Mouse (Mus musculus) stomach, embryonic 14.5 days (tissue): Measurements from ENCODE around the gene Tsc1. TPM values are rescaled to one million over a fixed set of nuclear protein-coding genes. Genes with fewer than 3 reads are reported as not detected.

Experiments used
- ATAC-seq: fragments of 200-750 bp; cut with Nextera tagmentation; 2 replicates; pipeline ENCODE4 v1.8.0; 2017; ENCODE audit warnings: low read depth, moderate TSS enrichment; ENCODE audit not compliant: insufficient number of reproducible peaks, insufficient read depth, low FRiP score
- H3K27ac ChIP-seq: fragments of 300-500 bp; sonication (generic); 2 replicates; pipeline ENCODE4 v1.5.1; 2014; ENCODE audit warnings: mild to moderate bottlenecking, low read length, moderate library complexity, mixed read lengths
- H3K27me3 ChIP-seq: fragments of 300-500 bp; sonication (generic); 2 replicates; pipeline ENCODE4 v1.6.1; 2014; ENCODE audit warnings: low read length, control low read depth, mixed read lengths; ENCODE audit not compliant: control insufficient read depth, insufficient read depth
- H3K36me3 ChIP-seq: fragments of 300-500 bp; sonication (generic); 2 replicates; pipeline ENCODE4 v1.6.1; 2014; ENCODE audit warnings: mild to moderate bottlenecking, control low read depth, low read length, moderate library complexity, mixed read lengths; ENCODE audit not compliant: control insufficient read depth, insufficient read depth
- H3K4me1 ChIP-seq: fragments of 300-500 bp; sonication (generic); 2 replicates; pipeline ENCODE4 v1.6.1; 2014; ENCODE audit warnings: low read length, control low read depth, mixed read lengths; ENCODE audit not compliant: control insufficient read depth, insufficient read depth
- H3K4me2 ChIP-seq: fragments of 300-500 bp; sonication (generic); replicated peaks from 2 replicates; pipeline ENCODE4 v1.6.1; 2014; ENCODE audit warnings: low read depth, low read length, control low read depth
- H3K4me3 ChIP-seq: fragments of 300-500 bp; sonication (generic); 2 replicates; pipeline ENCODE4 v1.5.1; 2014; ENCODE audit warnings: low read depth, low read length, control low read depth
- H3K9ac ChIP-seq: fragments of 300-500 bp; sonication (generic); replicated peaks from 2 replicates; pipeline ENCODE4 v1.6.1; 2014; ENCODE audit warnings: low read depth, mild to moderate bottlenecking, control low read depth, low read length, moderate library complexity, mixed read lengths
- H3K9me3 ChIP-seq: fragments of 300-500 bp; sonication (generic); 2 replicates; pipeline ENCODE4 v1.6.1; 2016; ENCODE audit warnings: low read depth, low read length, control low read depth; ENCODE audit not compliant: control insufficient read depth
- WGBS: fragments of 180-500 bp; shearing (Covaris S2); extraction: QIAGEN DNeasy Blood & Tissue Kit; methylation state at CpG from one replicate; pipeline ENCODE4 v1.1.7; 2014; 5-methylcytosine and 5-hydroxymethylcytosine counted together
- polyA plus RNA-seq: library from polyadenylated mRNA; unstranded; fragments of >200 nt; fragmentation: Nextera tagmentation; extraction: Ambion mirVana; gene quantifications from 2 replicates; pipeline ENCODE4 v1.2.1, GENCODE M21; 2014

Gene Tsc1
- polyA plus RNA-seq, result 20.5 and 22.7 TPM in 2 replicates

DNA sequence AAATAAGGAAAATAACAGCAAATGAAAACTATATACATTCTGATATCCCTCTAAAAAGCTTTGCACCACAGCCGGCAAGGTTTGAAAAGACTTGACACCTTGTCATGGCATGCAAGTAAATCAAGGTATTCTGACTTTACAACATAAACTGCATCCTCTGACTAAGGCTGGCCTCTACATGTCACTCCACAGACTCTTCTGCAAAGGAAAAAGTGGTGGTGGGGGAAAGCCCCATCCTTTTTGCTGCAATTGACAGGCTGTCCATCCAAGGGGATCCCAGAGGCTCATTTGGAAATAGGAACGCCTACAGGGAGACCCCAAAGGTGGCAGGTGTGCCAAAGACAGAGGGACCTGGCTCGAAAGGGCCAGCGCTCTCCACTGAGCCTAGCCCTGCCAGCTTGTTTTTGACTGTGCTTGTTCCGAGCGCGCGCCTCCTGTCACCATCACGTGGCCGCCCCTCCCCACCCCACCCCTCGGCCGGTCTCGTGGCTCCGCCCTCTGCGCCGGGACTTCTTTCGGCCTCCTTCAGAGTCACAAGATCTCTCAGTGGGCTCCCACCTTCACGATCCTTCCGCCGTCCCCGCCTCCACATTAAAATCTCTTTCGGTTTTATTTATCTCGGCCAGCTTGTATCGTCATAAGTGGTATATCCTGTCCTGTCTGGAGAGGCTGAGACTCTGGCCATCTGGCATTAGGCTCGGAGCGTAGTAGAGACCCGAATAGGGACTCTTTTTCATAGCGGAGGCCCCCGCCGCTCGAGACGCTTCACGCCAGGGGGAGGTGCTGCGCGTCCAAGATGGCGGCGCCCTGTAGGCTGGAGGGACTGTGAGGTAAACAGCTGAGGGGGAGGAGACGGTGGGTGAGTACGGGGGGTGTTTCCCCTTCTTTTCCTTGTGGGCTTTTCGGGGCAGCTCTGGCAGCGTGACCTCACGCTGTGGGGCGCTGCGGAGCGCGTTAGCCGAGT, at the start of gene Tsc1:
Tsc1 (plus strand) TSS at position 768 of the 964 bp plus-strand sequence.
- H3K9ac ChIP-seq, result peak within 1 kb of the TSS; percentile 90
- no peaks in the 10 kb centered on the region for H3K36me3 ChIP-seq
- peak; percentile 91 for ATAC-seq
- no peaks in the 10 kb centered on the region for H3K27me3 ChIP-seq
- peak within 1 kb of the TSS; percentile 53 for H3K27ac ChIP-seq
- H3K4me1 ChIP-seq, result peaks cover 19% of the 10 kb centered on the region
- peak within 1 kb of the TSS; percentile 82 for H3K4me2 ChIP-seq
- 2% methylated on average over 47 of the region's 47 CpGs for WGBS
- H3K9me3 ChIP-seq, result no peaks in the 10 kb centered on the region
- H3K4me3 ChIP-seq, result peak within 1 kb of the TSS; percentile 99

GRCm38 (mm10) chr2:28591479-28591878, 49.5 kb upstream of the Tsc1 start:
- 69% methylated on average over 2 of the region's 2 CpGs for WGBS
- Histone ChIP-seq H3K4me2 (no peak overlapping the region), H3K4me3 (no peak overlapping the region), H3K9ac (no peak overlapping the region), H3K27me3 (no peaks in the 10 kb centered on the region), H3K36me3 (no peaks in the 10 kb centered on the region), H3K27ac (no peak overlapping the region), H3K9me3 (no peaks in the 10 kb centered on the region), H3K4me1 (no peaks in the 10 kb centered on the region)
- no peak for ATAC-seq

DNA sequence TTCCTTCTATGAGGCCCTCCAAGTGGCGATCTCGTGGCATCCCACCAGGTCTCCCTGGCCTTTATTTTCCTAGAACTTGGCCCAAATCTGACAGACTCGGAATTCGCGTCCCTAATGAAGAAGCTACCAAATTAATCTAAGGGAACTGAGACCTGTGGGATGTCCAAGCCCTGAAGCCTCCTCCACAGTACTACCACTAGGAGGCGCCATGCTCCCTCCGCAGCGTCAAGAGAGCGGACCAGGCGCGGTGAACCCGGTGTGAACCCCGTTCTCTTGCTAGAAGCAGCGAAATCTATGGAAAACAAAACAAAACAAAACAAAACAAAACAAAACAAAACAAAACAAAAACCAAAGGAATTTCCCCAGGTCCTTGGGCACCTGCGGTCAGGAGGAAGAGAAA, 48.2 kb upstream of the Tsc1 start:
- Histone ChIP-seq H3K27me3 (no peaks in the 10 kb centered on the region), H3K4me3 (no peak overlapping the region), H3K36me3 (no peaks in the 10 kb centered on the region), H3K27ac (no peak overlapping the region), H3K4me1 (0 out of 2 replicates have a peak, but pooled peaks cover under 1% of the 10 kb centered on the region), H3K4me2 (peak overlapping the region; percentile 18; the same call in 1 of the 2 replicates), H3K9me3 (no peaks in the 10 kb centered on the region), H3K9ac (no peak overlapping the region)
- no peak for ATAC-seq
- 8% methylated on average over 15 of the region's 15 CpGs for WGBS

DNA sequence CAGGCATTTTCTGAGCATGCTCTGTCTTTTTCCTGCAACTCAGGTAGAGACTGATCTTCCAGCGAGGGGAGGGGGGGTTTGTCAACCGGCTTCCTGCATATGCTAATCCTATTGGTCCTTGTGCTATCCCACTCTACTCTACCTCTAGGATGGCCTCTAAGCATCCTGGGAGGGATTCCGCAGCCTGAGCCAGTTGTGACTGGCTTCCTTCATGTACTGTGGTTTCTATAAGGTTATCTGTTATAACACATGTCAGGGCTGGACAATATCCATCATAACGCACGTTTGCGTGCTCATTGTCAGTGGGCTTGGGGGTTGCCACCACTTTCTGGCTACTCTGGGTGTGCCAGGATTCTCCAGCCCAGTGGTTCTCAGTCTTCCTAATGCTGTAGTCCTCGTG, 45.0 kb upstream of the Tsc1 start:
- Histone ChIP-seq H3K9ac (no peak overlapping the region), H3K27ac (no peak overlapping the region), H3K9me3 (no peaks in the 10 kb centered on the region), H3K4me1 (peaks cover 17% of the 10 kb centered on the region), H3K27me3 (no peaks in the 10 kb centered on the region), H3K4me3 (no peak overlapping the region), H3K36me3 (no peaks in the 10 kb centered on the region), H3K4me2 (no peak overlapping the region)
- WGBS, result 73% methylated on average over 7 of the region's 7 CpGs
- no peak for ATAC-seq

DNA sequence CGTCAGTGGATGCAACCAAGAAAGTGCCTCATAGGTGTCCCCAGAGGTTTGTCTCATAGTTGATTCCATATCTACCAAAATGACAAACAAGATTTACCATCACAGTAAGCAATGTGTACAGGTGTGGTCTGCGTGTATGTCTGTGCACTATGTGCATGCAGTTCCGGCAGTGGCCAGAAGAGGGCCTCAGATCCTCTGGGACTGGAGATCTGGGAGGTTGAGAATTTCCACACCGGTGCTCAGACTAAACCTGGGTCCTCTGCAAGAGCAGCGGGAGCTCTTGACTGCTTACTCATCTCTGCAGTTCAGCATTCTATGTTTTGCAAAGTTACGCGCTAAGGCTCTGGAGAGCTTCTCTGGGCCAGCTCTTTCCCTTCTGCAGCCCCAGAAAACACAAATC, 44.0 kb upstream of the Tsc1 start:
- no peak overlapping the region for H3K27ac ChIP-seq
- 91% methylated on average over 7 of the region's 7 CpGs for WGBS

GRCm38 (mm10) chr2:28597733-28598547, 43.1 kb upstream of the Tsc1 start:
- Histone ChIP-seq H3K4me1 (peaks cover 17% of the 10 kb centered on the region), H3K4me3 (no peak overlapping the region), H3K9me3 (no peaks in the 10 kb centered on the region), H3K27me3 (no peaks in the 10 kb centered on the region), H3K36me3 (no peaks in the 10 kb centered on the region), H3K27ac (no peak overlapping the region), H3K9ac (no peak overlapping the region), H3K4me2 (no peak overlapping the region)
- ATAC-seq, result peak; percentile 57; the same call in 1 of the 2 replicates
- 70% methylated on average over 7 of the region's 7 CpGs for WGBS

More for the DNA sequence above, 44.0 kb upstream of the Tsc1 start:
- no peaks in the 10 kb centered on the region for H3K9me3 ChIP-seq
- H3K4me1 ChIP-seq, result peaks cover 17% of the 10 kb centered on the region
- H3K4me2 ChIP-seq, result no peak overlapping the region
- no peaks in the 10 kb centered on the region for H3K36me3 ChIP-seq
- no peak overlapping the region for H3K4me3 ChIP-seq
- H3K9ac ChIP-seq, result no peak overlapping the region
- H3K27me3 ChIP-seq, result no peaks in the 10 kb centered on the region
- no peak for ATAC-seq

- ATAC-seq, result no peak
- H3K27ac ChIP-seq, result no peak overlapping the region
- H3K4me3 ChIP-seq, result no peak overlapping the region
- no peak overlapping the region for H3K4me2 ChIP-seq
- H3K36me3 ChIP-seq, result no peaks in the 10 kb centered on the region
- peaks cover 17% of the 10 kb centered on the region for H3K4me1 ChIP-seq
- no peaks in the 10 kb centered on the region for H3K9me3 ChIP-seq
- H3K27me3 ChIP-seq, result no peaks in the 10 kb centered on the region
- 56% methylated on average over 12 of the region's 12 CpGs for WGBS
- no peak overlapping the region for H3K9ac ChIP-seq
Observed at GRCm38 (mm10) chr2:28598692-28599568, 42.1 kb upstream of the Tsc1 start.

DNA sequence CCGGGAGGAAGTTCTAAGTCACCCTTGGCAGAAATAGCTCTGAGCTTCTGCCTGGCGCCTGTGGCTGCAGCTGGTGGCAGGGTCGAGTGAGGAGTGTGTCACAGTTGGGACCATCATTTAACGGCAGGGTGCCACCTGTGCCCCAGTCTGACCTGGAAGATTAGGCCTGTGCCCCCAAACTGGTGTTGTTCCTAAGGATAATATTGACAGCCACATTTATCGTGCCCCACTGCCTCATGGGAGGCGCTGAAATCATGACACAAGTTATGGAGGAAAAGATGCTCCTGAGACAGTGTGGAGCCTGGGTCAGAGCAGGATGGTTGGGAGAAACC, 41.5 kb upstream of the Tsc1 start:
- no peak overlapping the region for H3K4me2 ChIP-seq
- H3K27ac ChIP-seq, result no peak overlapping the region
- 75% methylated on average over 6 of the region's 6 CpGs for WGBS
- H3K4me1 ChIP-seq, result peaks cover 17% of the 10 kb centered on the region
- H3K4me3 ChIP-seq, result no peak overlapping the region
- no peak overlapping the region for H3K9ac ChIP-seq
- no peaks in the 10 kb centered on the region for H3K27me3 ChIP-seq
- no peaks in the 10 kb centered on the region for H3K9me3 ChIP-seq
- no peak for ATAC-seq
- H3K36me3 ChIP-seq, result no peaks in the 10 kb centered on the region
